Mouse (Mus musculus): ENCODE data around the gene Aaed1.

GRCm38 (mm10) chr13:64274879-64275753, 37.4 kb downstream of the Aaed1 start, which contains the start of gene Cdc14b:
- peak; percentile 36; the same call in 1 of the 2 replicates for TF ChIP-seq POLR2A (IDR thresholded peaks at IDR 0.05; ENCODE audit: low read depth, low read length)
- TF ChIP-seq CTCF (IDR thresholded peaks at IDR 0.05; ENCODE audit: borderline replicate concordance, insufficient read depth, low read length) = no peak
